Mouse (Mus musculus) 3134 (cell line): Measurements from ENCODE around the gene Hist1h4f.
A peak's percentile ranks its signal among the peaks of the same experiment; 100 is the strongest.
"Not testable (repeated sequence)": the region's sequence is repeated elsewhere in the genome, so short reads cannot be mapped to it uniquely, and the experiment has no call there.

Experiments
- DNase-seq: peaks from one replicate; pipeline ENCODE4 v3.0.0-alpha.2; 2011; ENCODE audit warnings: low spot score; ENCODE audit not compliant: insufficient read length; ENCODE audit errors: extremely low read depth

The Hist1h4f gene

GRCm38 (mm10) chr13:23551146-23551834, at the start of gene Hist1h4f:
Hist1h4f (minus strand) TSS chr13:23551648.
- DNase-seq: peak; percentile 91

DNA sequence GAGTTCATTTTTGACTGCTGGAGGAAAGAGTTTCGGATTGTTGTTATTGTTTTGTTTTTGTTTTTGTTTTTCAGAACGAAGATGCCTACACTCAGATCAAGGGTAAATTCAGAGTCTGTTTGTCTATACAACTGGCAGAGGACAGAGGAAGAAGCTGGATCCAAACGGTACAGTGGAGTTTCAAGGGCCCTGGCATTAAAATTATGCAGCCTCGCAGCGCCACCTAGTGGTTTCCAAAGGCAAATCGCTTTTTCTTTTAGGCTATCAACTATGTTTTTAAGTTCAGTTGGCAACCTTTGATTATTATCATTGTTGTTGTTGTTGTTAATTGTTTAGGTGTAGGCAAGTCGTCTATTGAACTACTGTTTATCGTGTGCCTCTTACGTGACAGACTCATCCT, 46.5 kb upstream of the Hist1h4f start:
- DNase-seq: peak; percentile 25

GRCm38 (mm10) chr13:23595622-23596372, 44.3 kb upstream of the Hist1h4f start:
- DNase-seq: no peak

DNA sequence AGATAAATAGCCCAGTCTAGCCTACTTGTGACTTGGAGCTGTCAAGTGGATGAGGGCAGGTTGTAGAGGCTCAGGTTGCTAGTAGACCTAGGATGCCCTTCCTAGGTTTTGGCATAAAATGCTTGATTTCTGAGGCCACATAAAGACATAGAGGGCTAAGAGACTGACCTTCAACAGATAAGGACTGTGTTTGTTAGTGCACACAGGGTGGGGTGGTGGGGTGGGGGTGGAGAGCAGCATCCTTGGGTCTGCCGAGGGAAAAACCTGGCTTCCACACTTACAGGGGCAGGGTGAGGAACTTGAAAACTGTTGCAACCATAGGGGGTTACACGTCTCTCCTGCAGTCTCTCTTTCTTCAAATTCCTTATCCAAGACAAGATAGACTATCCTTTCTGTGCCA, 43.7 kb upstream of the Hist1h4f start:
- no peak for DNase-seq

GRCm38 (mm10) chr13:23593051-23593770, 41.8 kb upstream of the Hist1h4f start:
- DNase-seq: no peak

GRCm38 (mm10) chr13:23592614-23593013, 41.2 kb upstream of the Hist1h4f start:
- DNase-seq: no peak

- DNase-seq: not testable (repeated sequence)
Measured at GRCm38 (mm10) chr13:23591886-23592285, 40.4 kb upstream of the Hist1h4f start.

- no peak for DNase-seq
Measured at GRCm38 (mm10) chr13:23591206-23591605, 39.8 kb upstream of the Hist1h4f start.

DNA sequence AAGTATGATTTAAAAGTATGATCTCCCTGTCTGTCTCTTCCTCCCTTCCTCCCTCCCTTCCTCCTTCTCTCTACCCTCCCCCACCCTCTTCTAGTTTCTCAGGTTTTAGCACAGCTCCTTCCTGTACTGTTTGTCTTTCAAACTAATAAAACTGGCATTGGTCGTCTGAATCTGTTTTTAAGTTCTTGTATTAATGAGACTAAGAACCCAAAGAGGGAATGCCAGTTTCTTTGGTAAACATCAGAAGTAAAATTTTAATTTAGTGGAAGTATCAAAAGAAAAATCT, 35.4 kb upstream of the Hist1h4f start:
- DNase-seq: peak; percentile 45

- no peak for DNase-seq
Measured at GRCm38 (mm10) chr13:23586099-23586939, 34.9 kb upstream of the Hist1h4f start.

DNA sequence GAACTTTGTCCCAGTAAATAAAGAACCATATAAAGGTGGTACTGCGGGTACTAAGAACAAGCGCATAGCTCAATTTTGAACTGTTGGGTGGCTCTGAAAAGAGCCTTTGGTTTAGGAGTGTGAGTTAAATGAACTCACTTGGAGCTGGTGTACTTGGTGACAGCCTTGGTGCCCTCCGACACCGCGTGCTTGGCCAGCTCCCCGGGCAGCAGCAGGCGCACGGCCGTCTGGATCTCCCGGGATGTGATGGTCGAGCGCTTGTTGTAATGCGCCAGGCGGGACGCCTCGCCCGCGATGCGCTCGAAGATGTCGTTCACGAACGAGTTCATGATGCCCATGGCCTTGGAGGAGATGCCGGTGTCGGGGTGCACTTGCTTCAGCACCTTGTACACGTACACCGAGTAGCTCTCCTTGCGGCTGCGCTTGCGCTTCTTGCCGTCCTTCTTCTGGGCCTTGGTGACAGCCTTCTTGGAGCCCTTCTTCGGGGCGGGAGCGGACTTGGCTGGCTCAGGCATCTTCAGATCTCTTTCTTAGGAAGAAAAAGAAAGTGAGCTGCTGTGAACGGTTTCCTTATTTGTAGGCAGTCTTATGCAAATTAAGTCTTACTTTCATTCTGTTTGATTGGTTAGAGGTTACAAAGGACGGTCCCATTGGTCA, 34.1 kb upstream of the Hist1h4f start:
- peak; percentile 90 for DNase-seq

GRCm38 (mm10) chr13:23585029-23585441, 33.6 kb upstream of the Hist1h4f start:
- peak; percentile 68 for DNase-seq

DNA sequence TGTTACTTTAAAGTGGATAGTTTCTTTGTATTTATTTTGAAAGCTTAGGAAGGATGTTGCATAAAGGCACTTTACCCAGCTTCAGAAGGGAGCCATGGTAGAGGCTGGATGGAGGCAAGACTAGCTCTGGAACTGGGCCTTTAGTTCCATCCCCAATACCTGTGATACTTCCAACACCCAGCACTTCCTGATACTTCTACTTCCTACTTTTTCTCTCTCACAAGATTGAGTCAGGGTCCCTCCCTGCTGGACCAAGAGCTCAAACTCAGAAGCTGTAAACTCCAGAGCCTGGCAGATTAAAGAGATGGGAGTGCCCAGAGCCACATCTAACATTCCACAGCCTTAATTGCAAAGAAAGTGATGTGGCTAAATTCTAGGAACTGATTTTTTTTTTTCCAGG, 32.9 kb upstream of the Hist1h4f start:
- peak; percentile 35 for DNase-seq

DNA sequence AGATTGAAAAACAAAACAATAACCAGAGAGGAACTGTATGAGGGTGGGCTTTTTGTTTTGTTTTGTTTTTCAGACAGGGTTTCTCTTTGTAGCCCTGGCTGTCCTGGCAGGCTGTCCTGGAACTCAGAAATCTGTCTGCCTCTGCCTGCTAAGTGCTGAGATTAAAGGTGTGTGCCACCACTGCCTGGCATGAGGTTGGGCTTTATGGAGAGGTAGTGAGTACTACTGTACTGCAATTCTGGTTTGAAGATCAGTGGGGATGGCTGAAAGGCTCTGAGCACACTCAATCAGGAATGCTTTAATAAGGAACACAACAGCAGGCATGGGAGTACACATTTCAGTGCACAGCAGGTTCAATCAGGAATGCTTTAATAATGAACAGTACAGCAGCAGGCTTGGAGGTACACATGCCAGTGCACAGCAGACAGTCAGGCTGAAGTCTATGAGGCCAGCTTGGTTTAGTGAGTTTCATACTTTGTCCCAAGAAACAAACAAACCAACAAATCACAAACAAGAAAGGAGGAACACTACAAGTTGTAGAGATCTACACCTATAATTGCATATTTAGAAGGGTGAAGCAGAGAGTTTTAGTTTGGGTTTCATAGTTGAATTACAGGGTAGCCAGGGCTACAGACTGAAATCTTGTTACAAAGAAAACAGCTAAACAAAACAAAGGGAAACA, 32.1 kb upstream of the Hist1h4f start:
- peak; percentile 41 for DNase-seq

- peak; percentile 58 for DNase-seq
Measured at GRCm38 (mm10) chr13:23582219-23583056, 31.0 kb upstream of the Hist1h4f start.

DNA sequence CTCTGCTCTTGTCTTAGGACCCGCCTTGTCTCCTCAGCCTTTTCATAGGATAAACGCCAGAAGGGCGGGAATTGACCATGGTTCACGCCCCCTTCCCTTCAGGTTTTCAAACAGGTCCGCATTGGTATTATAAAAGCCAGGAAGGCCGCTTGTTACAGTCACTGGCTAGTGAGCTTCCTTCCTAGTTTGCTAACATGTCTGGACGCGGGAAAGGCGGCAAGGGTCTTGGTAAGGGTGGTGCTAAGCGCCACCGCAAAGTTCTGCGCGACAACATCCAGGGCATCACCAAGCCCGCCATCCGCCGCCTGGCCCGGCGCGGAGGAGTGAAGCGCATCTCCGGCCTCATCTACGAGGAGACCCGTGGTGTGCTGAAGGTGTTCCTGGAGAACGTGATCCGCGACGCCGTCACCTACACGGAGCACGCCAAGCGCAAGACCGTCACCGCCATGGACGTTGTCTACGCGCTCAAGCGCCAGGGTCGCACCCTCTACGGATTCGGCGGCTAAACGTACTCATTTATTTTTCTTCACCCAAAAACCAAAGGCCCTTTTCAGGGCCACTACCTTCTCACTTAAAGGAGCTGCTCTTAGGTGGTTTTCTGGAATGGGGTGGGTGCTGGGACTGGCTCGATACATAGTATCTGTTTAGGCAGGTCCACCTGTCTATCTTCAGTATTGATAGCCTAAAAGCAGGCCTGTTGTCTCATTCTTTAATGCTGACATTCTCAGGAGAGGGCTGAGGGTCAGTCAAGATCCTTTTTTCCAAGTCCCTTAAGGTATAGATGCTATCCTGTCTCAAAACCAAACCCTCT, 30.2 kb upstream of the Hist1h4f start, which contains the start of gene Hist1h4d:
Hist1h4d (plus strand) TSS at position 191 of the 811 bp plus-strand sequence.
- peak; percentile 98 for DNase-seq

- peak; percentile 18 for DNase-seq
Measured at GRCm38 (mm10) chr13:23577835-23578234, 26.4 kb upstream of the Hist1h4f start.
